Mouse (Mus musculus): ENCODE measurements around the gene Tbrg4. TPM values are rescaled to one million over a fixed set of nuclear protein-coding genes. Genes with fewer than 3 reads are reported as not detected.

Tbrg4 gene
- polyA plus RNA-seq, 1 experiment from 2014 or later = 52.5 TPM

GRCm38 (mm10) chr11:6623704-6624103 lies 2.2 kb downstream of the Tbrg4 start:
- WGBS = 85% methylated on average over 10 of the region's 10 CpGs
- Histone ChIP-seq H3K4me3 (peak overlapping the region; percentile 0; the same call in 1 of the 2 replicates), H3K4me1 (replicated peaks) (peaks cover 27% of the 10 kb centered on the region), H3K27ac (ENCODE audit: poor library complexity, severe bottlenecking) (no peak overlapping the region), H3K9ac (no peak overlapping the region), H3K9me3 (replicated peaks) (no peaks in the 10 kb centered on the region), H3K4me2 (peak overlapping the region; percentile 1; the same call in 1 of the 2 replicates), H3K27me3 (replicated peaks) (no peaks in the 10 kb centered on the region), H3K36me3 (peaks cover 59% of the 10 kb centered on the region)
- ATAC-seq (ENCODE audit: insufficient number of reproducible peaks, low FRiP score) = no peak

- no peaks in the 10 kb centered on the region for H3K9me3 ChIP-seq (replicated peaks)
- H3K27ac ChIP-seq (ENCODE audit: poor library complexity, severe bottlenecking) = no peak overlapping the region
- H3K9ac ChIP-seq = no peak overlapping the region
- no peak overlapping the region for H3K4me2 ChIP-seq
- no peak overlapping the region for H3K4me3 ChIP-seq
- no peaks in the 10 kb centered on the region for H3K4me1 ChIP-seq (replicated peaks)
- H3K27me3 ChIP-seq (replicated peaks) = no peaks in the 10 kb centered on the region
- 86% methylated on average over 12 of the region's 12 CpGs for WGBS
- ATAC-seq (ENCODE audit: insufficient number of reproducible peaks, low FRiP score) = no peak
- H3K36me3 ChIP-seq = peaks cover 95% of the 10 kb centered on the region
Measured at GRCm38 (mm10) chr11:6615250-6616205, 10.3 kb downstream of the Tbrg4 start.

GRCm38 (mm10) chr11:6605491-6606399 lies 20.1 kb downstream of the Tbrg4 start, which contains the start of gene Nacad:
Gene Nacad (minus strand): TSS chr11:6606053.
- Histone ChIP-seq H3K36me3 (peaks cover 2% of the 10 kb centered on the region), H3K4me3 (peak within 1 kb of the TSS; percentile 38), H3K27me3 (replicated peaks) (peaks cover 65% of the 10 kb centered on the region), H3K4me2 (peak within 1 kb of the TSS; percentile 69), H3K9ac (peak within 1 kb of the TSS; percentile 6; the same call in 1 of the 2 replicates), H3K27ac (ENCODE audit: poor library complexity, severe bottlenecking) (no peak within 1 kb of the TSS), H3K9me3 (replicated peaks) (no peaks in the 10 kb centered on the region), H3K4me1 (replicated peaks) (peaks cover 30% of the 10 kb centered on the region)
- ATAC-seq (ENCODE audit: insufficient number of reproducible peaks, low FRiP score) = 0 out of 2 replicates have a peak, but pooled peaks have one; percentile 17
- 6% methylated on average over 37 of the region's 41 CpGs for WGBS

- Histone ChIP-seq H3K4me2 (peak overlapping the region; percentile 69), H3K36me3 (no peaks in the 10 kb centered on the region), H3K27me3 (replicated peaks) (peaks cover 72% of the 10 kb centered on the region), H3K9me3 (replicated peaks) (no peaks in the 10 kb centered on the region), H3K9ac (peak overlapping the region; percentile 6; the same call in 1 of the 2 replicates), H3K27ac (ENCODE audit: poor library complexity, severe bottlenecking) (no peak overlapping the region), H3K4me1 (replicated peaks) (peaks cover 32% of the 10 kb centered on the region), H3K4me3 (peak overlapping the region; percentile 38)
- no peak for ATAC-seq (ENCODE audit: insufficient number of reproducible peaks, low FRiP score)
- 16% methylated on average over 13 of the region's 13 CpGs for WGBS
Measured at GRCm38 (mm10) chr11:6605021-6605481, 20.8 kb downstream of the Tbrg4 start.

- Histone ChIP-seq H3K36me3 (no peaks in the 10 kb centered on the region), H3K9me3 (replicated peaks) (no peaks in the 10 kb centered on the region), H3K4me3 (no peak overlapping the region; the same call in 1 of the 2 replicates), H3K4me1 (replicated peaks) (peaks cover 37% of the 10 kb centered on the region), H3K27ac (ENCODE audit: poor library complexity, severe bottlenecking) (no peak overlapping the region), H3K4me2 (peak overlapping the region; percentile 69), H3K27me3 (replicated peaks) (peaks cover 77% of the 10 kb centered on the region), H3K9ac (peak overlapping the region; percentile 6; the same call in 1 of the 2 replicates)
- ATAC-seq (ENCODE audit: insufficient number of reproducible peaks, low FRiP score) = no peak
Measured at GRCm38 (mm10) chr11:6604604-6604936, 21.3 kb downstream of the Tbrg4 start.

GRCm38 (mm10) chr11:6603887-6604603 lies 21.8 kb downstream of the Tbrg4 start:
- H3K27me3 ChIP-seq (replicated peaks) = peaks cover 81% of the 10 kb centered on the region
- WGBS = 21% methylated on average over 12 of the region's 12 CpGs
- H3K36me3 ChIP-seq = no peaks in the 10 kb centered on the region
- peak; percentile 68 for ATAC-seq (ENCODE audit: insufficient number of reproducible peaks, low FRiP score)
- H3K9me3 ChIP-seq (replicated peaks) = no peaks in the 10 kb centered on the region
- H3K4me3 ChIP-seq = no peak overlapping the region
- peaks cover 42% of the 10 kb centered on the region for H3K4me1 ChIP-seq (replicated peaks)
- H3K9ac ChIP-seq = peak overlapping the region; percentile 6; the same call in 1 of the 2 replicates
- peak overlapping the region; percentile 69 for H3K4me2 ChIP-seq
- H3K27ac ChIP-seq (ENCODE audit: poor library complexity, severe bottlenecking) = no peak overlapping the region

GRCm38 (mm10) chr11:6603224-6603623 lies 22.6 kb downstream of the Tbrg4 start:
- H3K4me3 ChIP-seq = no peak overlapping the region
- peaks cover 50% of the 10 kb centered on the region for H3K4me1 ChIP-seq (replicated peaks)
- WGBS = 75% methylated on average over 9 of the region's 9 CpGs
- H3K4me2 ChIP-seq = peak overlapping the region; percentile 69; the same call in 1 of the 2 replicates
- no peaks in the 10 kb centered on the region for H3K9me3 ChIP-seq (replicated peaks)
- peaks cover 79% of the 10 kb centered on the region for H3K27me3 ChIP-seq (replicated peaks)
- no peak overlapping the region for H3K9ac ChIP-seq
- H3K27ac ChIP-seq (ENCODE audit: poor library complexity, severe bottlenecking) = no peak overlapping the region
- no peak for ATAC-seq (ENCODE audit: insufficient number of reproducible peaks, low FRiP score)
- H3K36me3 ChIP-seq = peaks cover 1% of the 10 kb centered on the region; the same call in 1 of the 2 replicates

- H3K4me1 ChIP-seq (replicated peaks) = peaks cover 56% of the 10 kb centered on the region
- H3K27me3 ChIP-seq (replicated peaks) = peaks cover 77% of the 10 kb centered on the region
- H3K27ac ChIP-seq (ENCODE audit: poor library complexity, severe bottlenecking) = no peak overlapping the region
Measured at GRCm38 (mm10) chr11:6602662-6603061, 23.2 kb downstream of the Tbrg4 start.

GRCm38 (mm10) chr11:6601649-6602480 lies 24.0 kb downstream of the Tbrg4 start:
- no peak overlapping the region for H3K4me2 ChIP-seq
- peaks cover 70% of the 10 kb centered on the region for H3K27me3 ChIP-seq (replicated peaks)
- no peak overlapping the region for H3K4me3 ChIP-seq
- ATAC-seq (ENCODE audit: insufficient number of reproducible peaks, low FRiP score) = no peak
- H3K9me3 ChIP-seq (replicated peaks) = no peaks in the 10 kb centered on the region
- 75% methylated on average over 20 of the region's 20 CpGs for WGBS
- H3K27ac ChIP-seq (ENCODE audit: poor library complexity, severe bottlenecking) = no peak overlapping the region
- peaks cover 59% of the 10 kb centered on the region for H3K4me1 ChIP-seq (replicated peaks)
- no peak overlapping the region for H3K9ac ChIP-seq
- peaks cover 15% of the 10 kb centered on the region for H3K36me3 ChIP-seq

More at GRCm38 (mm10) chr11:6602662-6603061, 23.2 kb downstream of the Tbrg4 start:
- Histone ChIP-seq H3K4me3 (no peak overlapping the region), H3K36me3 (peaks cover 7% of the 10 kb centered on the region), H3K9ac (no peak overlapping the region), H3K9me3 (replicated peaks) (no peaks in the 10 kb centered on the region), H3K4me2 (no peak overlapping the region)
- WGBS = 84% methylated on average over 9 of the region's 9 CpGs
- no peak for ATAC-seq (ENCODE audit: insufficient number of reproducible peaks, low FRiP score)
